Mouse (Mus musculus) erythroblast, embryonic 14.5 days (primary cell): ENCODE data around the gene Ptprn2.

Experiments used
- GATA1 ChIP-seq: IDR thresholded peaks from 2 replicates; pipeline ENCODE4 v1.6.1; 2012; ENCODE audit warnings: low read length, inconsistent platforms, mixed read lengths
- TAL1 ChIP-seq: IDR thresholded peaks from 3 replicates; pipeline ENCODE4 v1.6.1; 2012; ENCODE audit warnings: low read length, inconsistent platforms, mixed read lengths

GRCm38 (mm10) chr12:116888856-116889255 is 403.3 kb downstream of the Ptprn2 start:
- TF ChIP-seq GATA1 (no peak), TAL1 (no peak)
